Mouse (Mus musculus) lung, postnatal 0 days (tissue): Measurements from ENCODE around the gene Adgrl1.

ENCODE experiments used
- CTCF ChIP-seq: IDR thresholded peaks from 2 replicates; pipeline ENCODE4 v1.5.1; 2016; ENCODE audit warnings: antibody characterized with exemption, mild to moderate bottlenecking
- EP300 ChIP-seq: IDR thresholded peaks from 2 replicates; pipeline ENCODE4 v1.6.1; 2016; ENCODE audit warnings: antibody characterized with exemption, mild to moderate bottlenecking, control low read depth

GRCm38 (mm10) chr8:83977646-83978045 lies 77.7 kb downstream of the Adgrl1 start:
- TF ChIP-seq CTCF (no peak), EP300 (no peak)
